Mouse (Mus musculus) neutrophil, adult 83 days (primary cell): Measurements from ENCODE around the gene Nynrin. TPM values are rescaled to one million over a fixed set of nuclear protein-coding genes. Genes with fewer than 3 reads are reported as not detected.

Experiments used
- total RNA-seq, 2 experiments: library from RNA; stranded (reverse); gene quantifications; one replicate each; pipeline ENCODE4 v1.2.4; 2023

The Nynrin gene
- total RNA-seq, result 1 to 10 TPM; 2.9 to 4.2 TPM

GRCm38 (mm10) chr14:55853621-55854285 lies at the start of gene Nynrin:
Gene Nynrin (plus strand): TSS chr14:55854010.

DNA sequence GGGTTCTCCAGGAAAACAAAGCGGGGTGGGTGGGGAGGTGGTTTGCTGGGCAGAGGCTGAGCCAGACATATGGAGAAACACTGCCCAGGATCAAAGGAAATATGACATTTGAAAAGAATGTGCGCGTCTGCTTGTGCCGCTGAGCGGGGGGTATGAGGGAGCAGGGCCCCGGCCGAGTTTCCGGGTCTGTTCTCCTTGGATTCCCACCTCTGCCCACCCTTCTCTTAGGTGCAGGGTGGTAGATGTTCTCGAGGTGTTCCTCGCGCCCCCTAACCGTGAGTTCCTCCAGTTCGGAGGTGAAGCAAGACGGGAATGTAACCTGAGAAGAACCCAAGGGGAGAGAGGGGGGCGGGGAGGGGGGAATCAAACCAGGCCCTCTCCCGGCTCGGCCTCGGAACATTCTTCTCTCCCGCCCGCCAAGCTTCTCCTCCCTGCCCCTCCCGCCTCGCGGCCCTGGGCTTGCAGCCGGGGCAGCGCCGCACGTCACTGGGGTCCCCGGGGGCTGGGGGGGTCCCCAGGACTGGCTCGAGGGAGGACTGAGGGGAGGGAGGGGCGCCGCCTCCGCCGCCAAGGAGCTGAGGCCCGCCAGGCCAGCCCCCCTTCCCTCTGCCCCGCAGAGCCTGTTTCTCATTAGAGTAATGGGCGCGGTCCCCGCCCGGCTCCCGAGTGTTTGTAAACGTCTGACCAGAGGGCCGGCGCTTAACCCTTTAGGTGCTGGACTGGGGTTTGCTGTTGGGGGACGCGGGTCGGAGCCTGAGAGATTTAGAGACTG lies 30.6 kb upstream of the Nynrin start, which contains the start of gene Nfatc4:
Nfatc4 (plus strand) TSS at position 154 of the 772 bp plus-strand sequence.

DNA sequence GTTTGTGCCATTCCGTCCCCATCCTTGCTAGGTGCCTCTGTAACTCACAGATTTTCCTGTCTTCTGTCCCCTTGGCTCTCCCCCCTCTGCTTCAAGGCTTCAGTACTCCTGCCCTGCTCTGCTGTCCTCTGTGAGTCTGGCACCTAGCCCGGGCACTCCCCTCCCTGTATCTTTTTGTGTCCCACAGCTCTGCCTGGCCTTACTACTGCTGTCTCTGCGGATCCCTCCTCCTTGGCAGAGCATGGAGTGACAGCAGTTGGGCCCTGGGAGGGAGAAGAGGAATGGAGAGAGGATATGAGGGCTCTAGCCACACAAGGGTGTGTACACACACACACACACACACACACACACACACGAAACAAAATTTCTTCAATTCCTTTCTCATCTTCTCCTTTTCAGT lies 30.4 kb downstream of the Nynrin start, which contains the start of gene Cbln3:
Cbln3 (minus strand) TSS at position 227 of the 400 bp plus-strand sequence.

GRCm38 (mm10) chr14:55884713-55885113 lies 30.9 kb downstream of the Nynrin start, which contains the start of gene Khnyn:
Gene Khnyn (plus strand): TSS chr14:55884947.

DNA sequence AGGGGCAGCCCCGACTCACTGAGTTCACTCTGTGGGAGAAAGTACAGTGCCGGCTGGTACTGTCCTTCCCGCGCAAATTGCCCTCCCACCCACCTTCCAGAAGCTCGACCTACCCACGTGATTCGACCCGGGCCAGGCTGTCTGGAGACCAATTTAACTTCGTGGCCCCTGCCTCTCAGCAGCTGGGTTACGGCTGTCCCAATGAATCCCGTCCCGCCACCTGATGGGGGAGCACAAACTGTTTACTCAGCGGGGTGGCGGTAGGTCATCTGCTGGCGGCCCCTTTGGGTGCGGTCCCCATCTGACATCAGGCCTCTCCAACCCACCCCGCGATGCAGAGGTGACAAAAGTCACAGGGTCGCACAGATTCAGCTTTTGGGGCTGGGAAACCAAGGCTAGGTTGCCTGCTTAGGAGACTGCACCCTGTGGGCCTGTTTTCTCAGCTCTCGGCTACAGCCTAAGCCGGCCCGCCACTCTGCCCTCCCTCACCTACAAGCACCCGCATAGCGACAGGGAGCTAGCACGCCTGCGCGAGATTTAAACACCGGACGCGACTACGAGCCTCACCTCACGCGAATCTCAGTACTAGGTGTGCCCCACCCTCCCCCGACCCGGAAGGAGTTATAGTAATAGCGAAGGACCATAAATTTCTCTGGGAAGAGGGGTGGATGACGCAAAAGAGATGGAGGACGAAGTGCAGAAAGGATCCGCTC lies 46.0 kb downstream of the Nynrin start, which contains the start of gene Sdr39u1:
Sdr39u1 (minus strand) TSS at position 593 of the 713 bp plus-strand sequence.

Other genes with a start within 250 kb of the Nynrin start
- 1 to 10 TPM; 1.2 to 3.1 TPM for gene Rec8, start 236.0 kb upstream of the Nynrin start, total RNA-seq
- gene Ipo4, start 218.1 kb upstream of the Nynrin start, total RNA-seq, result 10 to 100 TPM; 12.2 to 12.4 TPM
- 1 to 10 TPM in 1 of 2 experiments, under 1 TPM in 1; 0.31 to 1.2 TPM for gene Gm49378, start 216.1 kb upstream of the Nynrin start, total RNA-seq
- gene Tm9sf1, start 210.2 kb upstream of the Nynrin start, total RNA-seq, result 10 to 100 TPM; 34.3 to 37.8 TPM
- 1 to 10 TPM; 2.0 to 3.4 TPM for gene Tssk4, start 203.8 kb upstream of the Nynrin start, total RNA-seq
- gene Mdp1, start 193.5 kb upstream of the Nynrin start, total RNA-seq, result 10 to 100 TPM; 15.9 TPM
- gene Gmpr2, start 182.1 kb upstream of the Nynrin start, total RNA-seq, result 10 to 100 TPM; 14.6 to 15.9 TPM
- 100 to 1,000 TPM; 178 to 185 TPM for gene Nedd8, start 181.9 kb upstream of the Nynrin start, total RNA-seq
- 10 to 100 TPM; 60.2 to 61.1 TPM for gene Tinf2, start 172.2 kb upstream of the Nynrin start, total RNA-seq
- 1 to 10 TPM; 1.3 to 2.2 TPM for gene Tgm1, start 140.1 kb upstream of the Nynrin start, total RNA-seq
- 10 to 100 TPM; 21.0 to 23.4 TPM for gene Rabggta, start 131.7 kb upstream of the Nynrin start, total RNA-seq
- gene Dhrs1, start 108.3 kb upstream of the Nynrin start, total RNA-seq, result 10 to 100 TPM; 57.3 to 62.3 TPM
- gene Nop9, start 108.3 kb upstream of the Nynrin start, total RNA-seq, result 10 to 100 TPM; 14.8 to 20.7 TPM
- under 1 TPM; 0.33 to 0.57 TPM for gene Cideb, start 95.6 kb upstream of the Nynrin start, total RNA-seq
- under 1 TPM; 0.55 to 0.61 TPM for gene Ltb4r2, start 92.6 kb upstream of the Nynrin start, total RNA-seq
- gene Ltb4r1, start 88.0 kb upstream of the Nynrin start, total RNA-seq, result 100 to 1,000 TPM; 205 to 213 TPM
- gene Adcy4, start 69.9 kb upstream of the Nynrin start, total RNA-seq, result under 1 TPM; 0.29 to 0.77 TPM
- 10 to 100 TPM; 32.4 to 37.6 TPM for gene Ripk3, start 65.1 kb upstream of the Nynrin start, total RNA-seq
- gene Nfatc4, start 30.9 kb upstream of the Nynrin start, total RNA-seq, result not detected
- gene Cbln3, start 30.4 kb downstream of the Nynrin start, total RNA-seq, result 1 to 10 TPM in 1 of 2 experiments, under 1 TPM in 1; 0.53 to 1.3 TPM
- gene Khnyn, start 30.9 kb downstream of the Nynrin start, total RNA-seq, result 10 to 100 TPM; 62.4 to 74.0 TPM
- gene Sdr39u1, start 46.3 kb downstream of the Nynrin start, total RNA-seq, result 1 to 10 TPM; 1.9 to 2.5 TPM
- not detected for gene Cma1, start 90.7 kb downstream of the Nynrin start, total RNA-seq
- not detected for gene Cma2, start 97.0 kb downstream of the Nynrin start, total RNA-seq
- not detected for gene Mcpt1, start 164.0 kb downstream of the Nynrin start, total RNA-seq
- gene Mcpt9, start 176.5 kb downstream of the Nynrin start, total RNA-seq, result not detected
- gene Mcpt2, start 188.0 kb downstream of the Nynrin start, total RNA-seq, result not detected
- gene Mcpt4, start 208.3 kb downstream of the Nynrin start, total RNA-seq, result not detected
- 100 to 1,000 TPM; 119 to 162 TPM for gene Mcpt8, start 231.3 kb downstream of the Nynrin start, total RNA-seq
- 100 to 1,000 TPM; 187 to 200 TPM for gene Ctsg, start 248.6 kb downstream of the Nynrin start, total RNA-seq